Mouse (Mus musculus): ENCODE measurements at regions not wholly inside any gene's neighbourhood (a gene's known extent, or its start where the extent isn't known, plus 50 kb on each side); places are given as distances from the start of the nearest gene placed in this dataset.

DNA sequence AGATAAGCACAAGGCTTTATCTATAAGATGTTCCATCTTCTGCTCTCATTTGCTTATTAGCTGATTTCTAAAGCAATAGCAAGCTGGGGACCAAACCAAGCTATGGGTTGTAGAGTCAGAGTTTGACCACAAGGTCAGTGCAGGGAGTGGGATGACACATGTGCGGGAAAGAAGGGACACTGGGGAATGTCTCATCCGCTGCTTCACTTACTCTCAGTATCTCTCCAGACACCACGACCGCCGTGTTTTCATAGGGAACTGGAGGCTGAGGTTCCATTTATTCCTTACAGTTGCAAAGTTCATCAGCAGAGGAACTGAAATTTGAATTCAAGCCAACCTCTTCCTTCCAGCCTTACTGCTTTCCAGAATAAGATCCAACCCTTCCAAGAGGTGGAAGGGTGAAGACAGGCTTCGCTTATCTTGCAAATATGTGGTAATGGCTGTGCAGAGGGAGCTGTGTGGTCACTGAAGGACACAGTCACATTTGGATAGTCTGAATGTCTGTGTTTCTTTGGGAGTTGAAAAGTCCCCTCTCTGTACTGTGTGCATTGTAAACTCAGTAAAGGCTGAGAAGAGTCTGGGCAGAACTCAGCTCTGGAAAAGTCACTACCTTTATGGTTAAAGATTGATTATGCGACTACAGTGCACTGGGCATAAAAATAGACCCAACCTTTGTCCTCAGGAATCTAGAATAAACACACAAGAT lies 118.1 kb upstream of the C1qtnf3 start:
- DNase-seq (ENCODE audit: low read depth in 1 of 2, low spot score in 2 of 2), result no peak

DNA sequence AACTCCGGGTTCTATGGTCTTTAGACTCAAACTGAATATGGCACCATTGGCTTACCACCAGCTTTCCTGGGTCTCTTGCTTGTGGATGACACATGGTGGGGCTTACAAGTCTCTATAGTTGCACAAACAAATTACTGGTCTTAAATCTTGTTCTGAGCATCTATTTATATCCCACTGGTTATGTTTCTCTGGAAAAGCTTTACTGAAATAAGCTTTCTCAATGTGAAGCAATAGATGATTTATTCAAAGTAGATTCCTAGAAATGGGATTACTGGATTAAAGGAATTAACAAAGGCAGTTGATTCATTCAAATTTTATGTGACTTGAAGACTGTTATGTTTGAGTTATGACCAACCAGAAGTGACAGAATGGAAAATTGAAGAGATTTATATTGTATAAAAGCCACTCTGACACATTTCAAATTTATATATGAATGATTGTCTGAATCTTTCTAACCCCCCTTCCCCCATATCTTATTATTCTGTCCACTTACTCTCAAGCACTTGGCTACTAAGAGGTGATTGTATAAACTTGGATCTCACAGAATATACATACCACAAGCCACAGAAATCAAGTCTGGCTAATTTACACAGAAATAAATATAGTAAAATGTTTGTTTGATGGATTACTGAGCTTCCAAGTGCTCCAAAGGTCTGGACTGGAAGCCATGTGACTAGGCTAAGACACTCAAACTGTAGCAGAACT lies 113.4 kb upstream of the C1qtnf3 start:
- DNase-seq (ENCODE audit: low read depth in 1 of 2, low spot score in 2 of 2), result no peak

DNA sequence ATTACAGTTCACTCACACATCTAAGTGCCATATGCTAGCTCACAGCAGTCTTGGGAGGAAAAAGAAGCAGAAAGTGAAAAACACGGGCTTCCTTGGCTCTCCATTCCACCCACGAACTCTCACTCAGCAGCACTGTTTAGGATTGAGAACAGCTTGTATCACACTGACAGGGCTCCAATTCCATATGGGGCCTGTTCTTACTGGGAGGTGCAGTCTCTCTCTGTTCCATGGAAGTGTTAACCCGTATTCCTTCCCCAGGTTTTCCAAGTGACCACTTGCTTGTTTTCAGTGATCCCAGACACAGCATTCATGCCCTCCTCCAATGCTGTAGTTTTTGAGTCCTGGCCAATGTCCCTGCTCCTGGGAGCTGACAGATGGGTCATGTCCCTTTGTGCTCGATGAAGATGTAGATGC lies 111.5 kb upstream of the C1qtnf3 start:
- DNase-seq (ENCODE audit: low read depth in 1 of 2, low spot score in 2 of 2), result no peak

DNA sequence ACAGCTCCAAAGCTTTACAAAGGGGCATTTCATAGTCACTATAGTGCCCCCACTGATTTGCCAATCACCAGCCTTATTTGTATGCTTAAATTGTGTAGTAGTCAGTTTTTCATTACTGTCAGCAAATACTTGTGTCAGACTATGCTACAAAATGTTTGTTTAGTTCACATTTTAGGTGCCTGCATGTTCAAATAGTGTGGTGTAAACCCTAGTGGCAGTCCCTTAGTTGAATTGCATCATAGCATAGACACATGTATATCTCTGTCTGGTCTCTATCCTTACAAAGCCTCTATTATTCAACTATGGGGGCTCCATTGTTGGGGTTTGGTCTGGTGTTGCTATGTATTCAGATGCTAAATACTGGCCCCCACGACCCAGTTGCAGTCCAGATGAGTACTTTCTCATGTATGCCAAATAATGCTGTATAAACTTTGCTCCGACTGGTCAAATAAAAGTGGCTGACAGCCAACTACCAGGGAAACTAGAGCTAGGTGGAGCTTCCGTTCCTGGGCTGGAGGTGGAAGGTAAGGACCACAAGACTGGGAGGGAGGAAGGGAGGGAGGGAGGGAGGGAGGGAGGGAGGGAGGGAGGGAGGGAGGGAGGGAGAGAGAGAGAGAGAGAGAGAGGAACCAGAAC lies 109.0 kb upstream of the C1qtnf3 start:
- DNase-seq (ENCODE audit: low read depth in 1 of 2, low spot score in 2 of 2), result no peak

DNA sequence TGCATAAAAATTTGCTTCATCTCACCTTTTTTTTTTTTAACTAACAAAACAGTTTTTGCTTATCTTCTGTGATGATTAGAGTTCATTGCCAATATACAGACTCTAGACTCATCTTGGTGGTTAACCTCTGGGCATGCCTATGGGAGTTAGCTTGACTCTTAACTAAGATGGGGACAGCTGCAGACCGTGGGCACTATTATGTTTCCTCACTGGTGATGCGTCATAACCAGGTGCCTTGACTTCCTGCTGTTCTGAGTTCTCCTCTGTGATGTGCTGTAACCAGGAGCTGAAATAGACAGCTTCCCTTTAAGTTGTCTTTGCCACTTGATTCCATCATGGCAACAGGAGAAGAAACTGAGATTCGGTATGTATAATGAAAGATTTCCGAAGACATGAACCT lies 105.4 kb upstream of the C1qtnf3 start:
- DNase-seq (ENCODE audit: low read depth in 1 of 2, low spot score in 2 of 2), result no peak

DNA sequence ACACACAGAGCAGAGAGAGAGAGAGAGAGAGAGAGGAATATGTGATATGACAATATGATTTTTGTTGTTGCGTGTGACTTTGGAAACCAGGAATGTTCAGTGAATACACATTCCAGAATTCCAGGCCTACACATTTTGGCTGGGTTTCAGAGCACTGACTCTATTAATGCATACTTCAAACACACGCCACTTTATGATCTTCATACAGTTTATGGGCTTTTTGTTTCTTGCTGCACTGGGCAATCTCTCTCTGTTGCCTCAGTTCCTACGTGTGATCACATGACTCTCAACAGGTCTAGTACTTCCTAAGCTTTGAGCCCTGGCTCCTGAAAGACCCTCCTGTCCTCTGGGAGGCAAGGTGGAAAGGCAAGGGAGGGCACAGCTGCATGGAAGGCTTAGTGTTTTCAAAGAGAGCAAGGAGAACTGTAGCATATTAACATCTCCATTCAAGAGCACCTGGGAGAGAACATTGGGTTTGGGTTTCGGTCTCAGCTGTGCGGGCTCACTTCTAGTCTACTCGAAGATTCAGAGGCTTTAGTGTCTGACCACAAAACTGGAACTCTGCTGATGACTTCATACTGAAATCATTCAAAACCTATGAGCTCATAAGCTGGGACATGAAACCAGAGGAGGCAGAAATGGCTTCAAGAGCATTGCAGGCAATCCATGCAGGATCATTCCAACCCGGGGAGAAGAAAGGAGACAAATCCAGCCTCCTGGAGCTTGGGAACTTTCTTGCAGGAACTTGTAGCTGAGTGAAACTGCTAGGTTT lies 87.9 kb upstream of the C1qtnf3 start:
- DNase-seq (ENCODE audit: low read depth in 1 of 2, low spot score in 2 of 2), result no peak

DNA sequence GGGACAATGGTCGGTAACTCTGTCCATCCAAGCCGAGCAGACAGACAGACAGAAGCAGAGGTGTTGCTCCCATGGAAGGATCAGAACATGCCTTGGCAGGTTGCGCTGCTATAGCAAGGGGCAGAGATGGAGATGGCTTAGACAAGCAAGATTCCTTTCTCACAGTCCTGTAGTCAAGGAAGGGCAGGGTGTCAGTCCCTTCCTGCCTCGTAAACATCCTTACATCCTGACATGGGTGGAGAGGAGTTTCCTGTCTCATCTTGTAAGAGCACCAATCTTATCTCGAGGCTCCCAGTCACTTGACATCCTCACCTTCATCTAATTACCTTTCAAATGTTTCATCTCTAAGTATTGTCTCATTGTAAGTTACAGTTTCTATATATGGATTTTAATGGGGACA lies 87.0 kb upstream of the C1qtnf3 start:
- no peak for DNase-seq (ENCODE audit: low read depth in 1 of 2, low spot score in 2 of 2)

DNA sequence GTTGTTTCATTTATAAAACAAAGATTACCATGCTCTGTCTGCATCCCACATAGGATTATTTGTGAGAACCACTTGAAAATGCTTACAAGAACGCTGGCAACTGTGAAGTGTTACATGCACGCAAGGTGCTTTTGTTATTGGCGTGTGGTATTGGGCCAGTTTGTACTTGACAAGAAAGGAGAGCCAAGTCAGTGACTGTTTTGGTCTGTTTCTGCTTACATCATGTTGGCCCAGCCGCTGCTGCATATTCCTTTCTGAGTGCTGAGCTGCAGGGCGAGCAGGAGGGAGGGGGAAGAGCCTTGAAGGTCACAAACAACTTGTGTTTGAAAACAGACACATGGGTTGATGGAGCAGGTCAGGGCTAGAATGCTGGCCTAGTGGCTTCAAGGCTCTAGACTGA lies 85.3 kb upstream of the C1qtnf3 start:
- DNase-seq (ENCODE audit: low read depth in 1 of 2, low spot score in 2 of 2), result no peak

DNA sequence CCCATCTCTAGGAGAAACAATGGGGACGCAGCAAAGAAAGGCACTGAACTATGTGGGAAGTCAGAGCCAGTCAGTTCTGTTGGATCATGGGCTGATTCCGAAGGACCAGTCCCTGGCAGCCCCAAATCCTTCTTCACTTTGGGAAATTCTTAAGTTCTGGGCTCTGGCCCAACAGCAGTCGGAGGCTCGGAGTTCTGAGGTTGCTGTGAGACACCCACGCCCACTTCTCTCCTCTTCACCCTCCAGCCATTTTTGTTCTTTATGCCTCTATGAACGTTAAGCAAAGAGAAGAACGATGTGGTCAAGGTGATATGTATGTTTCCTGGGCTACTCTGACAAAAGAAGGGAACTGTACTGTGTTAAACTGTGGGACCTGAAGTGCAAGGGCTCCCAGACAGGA lies 84.0 kb upstream of the C1qtnf3 start:
- no peak for DNase-seq (ENCODE audit: low read depth in 1 of 2, low spot score in 2 of 2)

DNA sequence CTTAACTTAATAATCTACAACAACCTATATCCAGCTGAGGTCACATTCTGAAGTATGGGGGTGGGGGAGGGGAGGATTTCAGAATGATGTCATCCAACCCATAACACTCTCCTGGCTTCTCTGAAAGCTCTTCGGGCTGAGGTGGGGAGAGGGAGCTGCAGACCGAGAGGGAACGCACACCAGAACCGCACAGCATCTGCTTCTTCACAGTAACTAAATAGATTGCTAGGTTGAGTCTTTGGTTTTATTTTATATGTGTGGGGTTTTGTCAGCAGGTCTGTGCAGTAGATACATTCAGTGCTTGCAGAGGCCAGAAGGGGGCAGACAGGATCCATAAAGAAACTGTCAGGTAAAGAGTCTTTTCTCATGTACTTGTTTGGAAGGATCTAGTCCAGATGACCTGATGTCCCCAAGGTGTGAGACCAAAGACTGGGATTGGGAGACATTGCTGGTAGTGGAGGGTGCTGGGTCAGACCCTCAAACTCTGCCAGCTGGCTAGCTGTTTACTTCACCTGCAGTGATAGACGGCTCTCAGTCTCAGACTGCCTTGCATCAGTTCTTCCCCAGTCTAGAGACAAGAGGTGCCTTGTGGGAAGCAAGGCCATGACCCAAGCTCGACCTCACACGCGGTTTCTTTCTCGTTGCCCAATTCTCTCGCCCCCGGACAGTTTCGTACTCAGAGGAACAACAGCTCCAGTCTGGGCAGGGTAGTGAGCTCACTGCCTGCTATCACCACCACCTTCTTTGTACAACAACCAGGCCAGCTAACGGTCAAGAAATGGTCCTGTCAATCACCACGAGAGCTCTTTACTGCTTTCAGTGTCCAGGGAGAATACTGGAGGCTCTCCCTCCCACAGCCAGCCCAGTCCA lies 83.2 kb upstream of the C1qtnf3 start:
- peak; percentile 8 to 31 for DNase-seq (ENCODE audit: low read depth in 1 of 2, low spot score in 2 of 2)

DNA sequence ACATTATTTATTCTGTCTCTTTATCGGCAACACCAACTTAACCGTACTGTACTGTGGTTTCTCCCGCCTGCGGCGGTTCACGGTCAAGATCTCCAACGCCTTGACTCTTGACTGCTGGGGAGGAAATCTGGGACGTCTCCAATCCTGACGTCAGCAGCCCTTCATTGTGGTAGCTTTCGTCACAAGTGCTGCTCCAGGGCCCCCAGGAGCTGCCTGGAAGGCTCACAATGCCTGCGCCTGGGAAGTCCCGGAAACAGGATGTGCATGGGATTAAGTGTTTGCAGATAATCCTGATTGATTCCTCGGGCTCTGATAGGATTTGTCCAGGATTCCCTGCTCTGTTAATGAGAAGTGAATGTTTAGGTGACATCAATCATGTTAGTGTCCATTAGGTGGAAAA lies 82.3 kb upstream of the C1qtnf3 start:
- DNase-seq (ENCODE audit: low read depth in 1 of 2, low spot score in 2 of 2), result no peak

DNA sequence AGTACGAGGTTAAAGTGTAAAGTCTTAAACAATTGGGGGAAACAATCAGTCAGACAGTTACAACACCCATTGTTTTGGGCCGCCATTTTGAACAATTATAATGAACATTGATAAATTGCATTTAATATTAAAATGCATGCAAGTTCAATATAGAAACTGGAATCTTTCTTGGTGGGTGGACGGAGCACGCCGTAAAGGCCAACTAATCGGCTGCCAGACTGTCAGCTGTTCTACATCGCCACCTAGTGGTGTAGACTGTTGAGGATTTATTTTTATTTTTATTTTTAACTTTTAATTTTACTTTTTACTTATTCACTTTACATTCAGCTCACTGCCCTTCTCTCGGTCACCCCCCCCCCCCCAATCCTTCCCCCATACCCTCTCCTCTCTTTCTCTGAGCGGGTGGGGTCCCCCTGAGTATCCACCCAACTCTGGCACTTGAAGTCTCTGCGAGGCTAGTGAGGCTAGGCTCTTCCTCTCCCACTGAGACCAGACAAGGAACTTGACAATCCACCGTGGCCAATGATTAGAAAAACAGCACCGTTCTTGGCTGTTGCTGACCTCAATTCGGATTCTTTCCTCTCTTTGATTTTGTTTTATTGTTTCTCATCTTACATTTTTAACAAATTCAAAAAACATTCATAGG lies 79.7 kb upstream of the C1qtnf3 start:
- no peak for DNase-seq (ENCODE audit: low read depth in 1 of 2, low spot score in 2 of 2)

DNA sequence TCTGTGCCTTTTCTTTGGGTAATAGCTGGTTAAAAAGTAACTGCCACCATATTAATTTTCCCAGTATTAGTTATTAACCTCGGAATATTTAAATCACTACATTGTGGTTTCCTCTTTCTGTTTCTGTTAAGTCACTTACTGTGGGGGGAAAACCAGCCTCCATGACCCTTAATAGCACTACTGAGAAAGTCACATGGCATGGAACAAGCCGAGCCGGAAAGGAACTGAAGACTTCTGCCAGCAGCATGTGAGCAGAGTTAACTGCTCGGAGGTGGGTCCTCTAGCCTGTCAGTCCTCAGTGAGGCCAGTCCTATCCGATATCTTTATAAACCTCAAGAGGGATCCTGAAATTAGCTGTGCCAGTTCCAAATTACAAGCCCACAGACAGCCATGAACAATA lies 75.8 kb upstream of the C1qtnf3 start:
- no peak for DNase-seq (ENCODE audit: low read depth in 1 of 2, low spot score in 2 of 2)

DNA sequence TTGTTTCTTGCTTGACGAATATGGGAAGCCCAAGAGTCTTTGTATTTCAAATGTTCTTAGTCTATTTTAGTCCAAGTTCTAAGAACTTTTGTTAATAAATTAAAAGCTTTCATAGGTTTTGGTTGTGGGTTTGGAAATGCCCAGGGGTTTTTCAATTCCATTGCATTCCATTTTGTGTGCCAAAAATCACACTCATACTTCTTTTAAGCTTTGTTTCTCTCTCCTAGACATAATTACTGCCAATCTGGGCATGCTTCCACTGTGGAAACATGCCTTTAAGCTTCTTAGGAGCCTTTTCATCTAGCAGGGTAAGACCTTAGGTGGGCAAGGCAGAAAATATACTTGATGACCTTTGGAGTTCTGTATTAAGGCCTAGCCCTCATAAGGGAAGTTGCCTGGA lies 70.4 kb upstream of the C1qtnf3 start:
- no peak for DNase-seq (ENCODE audit: low read depth in 1 of 2, low spot score in 2 of 2)

DNA sequence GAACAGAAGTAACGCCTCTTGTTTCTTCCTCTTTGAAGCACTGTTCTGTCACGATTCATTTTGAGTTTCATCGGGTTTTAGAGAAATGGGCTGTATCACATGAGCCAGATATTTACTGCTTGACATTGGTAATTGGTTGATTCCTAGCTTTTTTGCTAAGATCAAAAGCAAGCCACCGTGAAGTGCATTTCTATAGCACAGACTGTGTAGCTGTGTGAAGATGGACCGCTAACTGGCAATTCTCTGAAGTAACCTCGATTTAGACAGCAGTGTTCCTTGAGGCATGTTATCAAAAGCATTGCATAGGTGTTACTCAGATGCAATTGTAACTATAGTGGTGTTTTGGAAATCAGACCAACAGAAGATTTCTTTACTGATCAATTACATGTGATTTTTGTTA lies 64.1 kb upstream of the C1qtnf3 start:
- no peak for DNase-seq (ENCODE audit: low read depth in 1 of 2, low spot score in 2 of 2)

DNA sequence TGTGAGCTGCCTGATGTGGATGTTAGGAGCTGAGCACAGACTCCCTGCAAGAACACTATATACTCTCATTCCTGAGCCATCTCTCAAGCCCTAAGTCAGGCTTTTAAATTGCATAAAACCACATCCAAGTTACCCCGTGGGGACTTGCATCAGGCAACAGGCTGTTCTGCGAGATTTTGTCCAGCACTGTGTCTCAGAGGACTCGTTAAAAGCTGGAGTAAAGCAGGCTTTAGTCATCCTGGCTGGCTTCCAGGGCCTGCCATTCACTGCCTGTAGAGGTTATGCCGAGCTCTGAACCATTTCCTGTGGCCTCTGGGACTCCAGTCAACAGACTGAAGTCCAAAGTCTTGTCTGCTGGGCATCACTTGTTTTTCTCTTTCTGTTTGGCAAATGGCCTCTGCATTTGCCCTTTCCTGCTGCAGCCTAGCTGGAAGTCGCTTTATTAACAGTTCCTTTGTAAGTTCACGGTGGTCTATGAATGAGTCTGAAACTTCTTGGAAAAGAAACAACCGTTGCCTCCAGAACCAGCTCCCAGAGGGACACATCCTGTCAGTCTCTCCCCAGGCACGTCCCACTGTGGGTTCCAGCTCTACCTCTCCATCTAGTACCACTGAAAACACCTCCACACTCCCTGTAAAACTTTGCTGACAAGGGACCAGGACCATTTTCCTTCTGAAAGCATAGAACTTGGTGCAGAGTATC lies 61.8 kb upstream of the C1qtnf3 start:
- no peak for DNase-seq (ENCODE audit: low read depth in 1 of 2, low spot score in 2 of 2)

DNA sequence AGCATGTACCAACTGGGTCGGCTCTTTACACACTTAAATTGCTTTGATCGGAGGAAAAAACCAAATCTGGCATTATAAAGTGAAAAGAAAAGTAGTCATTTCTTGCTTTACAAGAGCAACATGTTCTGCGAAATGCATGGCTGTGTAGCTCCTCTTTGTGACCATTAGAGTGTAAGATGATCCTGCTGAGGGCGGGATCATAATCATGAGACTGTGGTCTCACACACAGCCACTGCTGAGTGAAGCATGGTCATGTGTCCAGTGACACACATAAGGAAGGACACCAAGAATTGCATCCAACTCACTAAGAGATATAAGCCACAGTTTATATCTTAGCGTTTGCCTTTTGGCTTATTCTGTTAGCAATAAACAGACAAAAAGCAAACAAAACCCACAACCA lies 53.8 kb upstream of the C1qtnf3 start:
- no peak for DNase-seq (ENCODE audit: low read depth in 1 of 2, low spot score in 2 of 2)

DNA sequence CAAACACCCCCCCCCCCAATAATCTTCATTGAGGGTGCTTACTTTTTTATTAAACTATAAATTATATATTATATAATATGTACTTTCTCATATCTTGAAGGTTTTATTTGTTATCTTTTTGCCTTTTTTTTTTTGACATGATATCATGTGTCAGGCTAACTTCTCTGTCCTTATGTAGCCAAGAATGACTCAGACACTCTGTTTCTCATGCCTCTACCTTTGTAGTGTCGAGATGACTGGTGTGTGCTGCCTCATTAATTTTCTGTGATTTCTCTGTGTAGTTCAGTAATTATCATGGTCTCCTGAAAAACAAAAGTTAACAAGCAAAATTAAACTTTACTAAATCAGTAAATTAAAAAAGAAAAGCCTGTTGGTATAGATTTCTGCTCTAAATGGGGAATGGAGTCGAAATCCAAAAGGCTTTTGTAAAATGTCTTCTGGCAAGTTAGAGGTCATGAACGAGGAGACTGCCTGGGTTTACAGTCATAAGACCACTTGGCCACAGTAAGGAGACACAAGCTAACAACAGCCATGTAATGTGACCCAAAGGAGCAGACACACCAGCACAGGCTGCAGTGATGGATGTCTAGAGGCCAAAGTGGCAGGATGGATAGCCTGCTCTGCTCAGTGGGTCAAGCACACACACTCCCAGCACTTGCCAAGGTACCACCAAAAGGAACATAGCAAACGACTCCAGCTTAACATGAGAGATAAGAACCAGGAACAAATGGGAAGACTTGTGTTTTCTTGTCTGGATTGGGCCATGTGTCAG lies 53.2 kb upstream of the C1qtnf3 start:
- no peak for DNase-seq (ENCODE audit: low read depth in 1 of 2, low spot score in 2 of 2)

DNA sequence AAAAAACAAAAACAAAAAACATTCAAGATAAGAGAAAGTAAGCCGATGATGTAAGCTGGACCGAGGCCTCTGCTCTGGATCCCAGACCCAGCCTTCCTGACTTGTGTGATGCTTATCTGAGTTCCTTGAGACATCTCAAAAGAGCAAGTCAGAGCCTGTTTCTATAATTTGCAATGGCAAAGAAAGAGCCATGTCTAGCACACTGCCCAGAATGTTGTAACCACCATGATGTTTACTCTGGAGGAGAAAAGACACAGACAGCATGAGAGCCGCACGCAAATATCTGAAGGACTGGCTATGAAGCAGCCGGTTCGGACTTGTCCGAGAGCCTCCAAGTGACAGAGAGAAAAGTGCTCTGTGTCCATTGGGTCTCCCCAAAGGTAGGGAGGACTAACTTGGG lies 52.2 kb upstream of the C1qtnf3 start:
- DNase-seq (ENCODE audit: low read depth in 1 of 2, low spot score in 2 of 2), result no peak

Data from monocyte, adult 2 months (primary cell).